Mouse (Mus musculus) ES-E14 (cell line): ENCODE measurements around the gene Tmed2. TPM values are rescaled to one million over a fixed set of nuclear protein-coding genes. Genes with fewer than 3 reads are reported as not detected.

Source experiments
- total RNA-seq: library from RNA; depleted of rRNA; stranded (reverse); fragments of 300-350 nt; gene quantifications from 2 replicates; pipeline ENCODE4 v1.2.3, GENCODE M21; 2012; rRNA removed

The Tmed2 gene
- total RNA-seq, 1 experiment, result 224 TPM

Other genes with a start within 250 kb of the Tmed2 start
- gene Mphosph9, start 212.7 kb upstream of the Tmed2 start, total RNA-seq, result 15.8 and 18.0 TPM in 2 replicates
- gene 2810006K23Rik, start 212.6 kb upstream of the Tmed2 start, total RNA-seq, result 4.3 and 7.3 TPM in 2 replicates
- 146 and 156 TPM in 2 replicates for gene Cdk2ap1, start 177.6 kb upstream of the Tmed2 start, total RNA-seq
- gene Sbno1, start 114.7 kb upstream of the Tmed2 start, total RNA-seq, result 86.4 and 95.2 TPM in 2 replicates
- gene Kmt5a, start 100.8 kb upstream of the Tmed2 start, total RNA-seq, result 62.6 and 69.8 TPM in 2 replicates
- 7.3 and 8.9 TPM in 2 replicates for gene Rilpl2, start 62.3 kb upstream of the Tmed2 start, total RNA-seq
- gene Snrnp35, start 57.6 kb upstream of the Tmed2 start, total RNA-seq, result 7.5 and 10.6 TPM in 2 replicates
- 8.6 and 10.1 TPM in 2 replicates for gene Rilpl1, start 9.3 kb upstream of the Tmed2 start, total RNA-seq
- 22.8 and 30.7 TPM in 2 replicates for gene Ddx55, start 12.2 kb downstream of the Tmed2 start, total RNA-seq
- 51.5 and 60.4 TPM in 2 replicates for gene Eif2b1, start 38.4 kb downstream of the Tmed2 start, total RNA-seq
- gene Gtf2h3, start 38.4 kb downstream of the Tmed2 start, total RNA-seq, result 71.5 and 74.1 TPM in 2 replicates
- gene Atp6v0a2, start 87.9 kb downstream of the Tmed2 start, total RNA-seq, result 24.5 and 29.7 TPM in 2 replicates
- gene Dnah10, start 184.4 kb downstream of the Tmed2 start, total RNA-seq, result 1.7 and 2.3 TPM in 2 replicates